Mouse (Mus musculus): ENCODE measurements around the gene Prkra.
"Not testable (repeated sequence)": the region's sequence is repeated elsewhere in the genome, so short reads cannot be mapped to it uniquely, and the experiment has no call there.

- not testable (repeated sequence) for TF ChIP-seq GATA1, TAL1 (IDR thresholded peaks at IDR 0.05; ENCODE audit: low read length)
Observed at GRCm38 (mm10) chr2:76622316-76622715, 25.5 kb downstream of the Prkra start.
